Mouse (Mus musculus) myocyte (in vitro differentiated cells): ENCODE data around the gene Trappc4.

Source experiments
- CEBPB ChIP-seq: IDR thresholded peaks from 2 replicates; pipeline ENCODE4 v1.6.1; 2011; ENCODE audit warnings: mild to moderate bottlenecking, moderate library complexity; ENCODE audit not compliant: poor library complexity, insufficient read depth, severe bottlenecking
- E2F4 ChIP-seq: IDR thresholded peaks from one replicate; pipeline ENCODE4 v1.6.1; 2011; ENCODE audit warnings: mild to moderate bottlenecking, control low read depth, moderate library complexity; ENCODE audit not compliant: insufficient read depth
- MAX ChIP-seq: IDR thresholded peaks from one replicate; pipeline ENCODE4 v1.6.1; 2011; ENCODE audit warnings: low read depth, mild to moderate bottlenecking, control low read depth
- POLR2A ChIP-seq: IDR thresholded peaks from one replicate; pipeline ENCODE4 v1.6.1; 2011; ENCODE audit warnings: low read depth, mild to moderate bottlenecking, control low read depth, moderate library complexity; ENCODE audit not compliant: insufficient read length
- POLR2AphosphoS2 ChIP-seq: IDR thresholded peaks from one replicate; pipeline ENCODE4 v1.6.1; 2011; ENCODE audit warnings: low read depth, control low read depth; ENCODE audit not compliant: insufficient read length
- REST ChIP-seq: IDR thresholded peaks from one replicate; pipeline ENCODE4 v1.6.1; 2011; ENCODE audit warnings: mild to moderate bottlenecking, control low read depth, moderate library complexity; ENCODE audit not compliant: insufficient read depth, insufficient read length
- TCF12 ChIP-seq: IDR thresholded peaks from one replicate; pipeline ENCODE4 v1.6.1; 2011; ENCODE audit warnings: mild to moderate bottlenecking, control low read depth; ENCODE audit not compliant: poor library complexity, insufficient read depth, severe bottlenecking
- USF1 ChIP-seq: IDR thresholded peaks from one replicate; pipeline ENCODE4 v1.6.1; 2011; ENCODE audit warnings: low read depth, mild to moderate bottlenecking, control low read depth, moderate library complexity

DNA sequence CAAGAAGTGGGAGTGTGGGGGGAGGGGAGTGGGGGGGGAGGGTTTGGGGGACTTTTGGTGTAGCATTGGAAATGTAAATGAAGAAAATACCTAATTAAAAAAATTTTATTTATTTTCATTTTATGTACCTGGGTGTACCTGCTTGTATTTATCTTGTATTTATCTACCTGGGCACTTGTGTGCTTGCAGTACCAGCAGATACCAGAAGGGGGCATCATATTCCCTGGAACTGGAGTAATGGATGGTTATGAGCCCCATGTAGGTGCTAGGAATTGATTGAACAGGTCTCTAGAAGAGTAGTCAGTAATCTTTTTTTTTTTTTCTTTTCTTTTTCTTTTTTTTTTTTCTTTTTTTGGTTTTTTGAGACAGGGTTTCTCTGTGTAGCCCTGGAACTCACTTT is 43.0 kb upstream of the Trappc4 start:
- TF ChIP-seq POLR2A (no peak), POLR2AphosphoS2 (no peak), REST (no peak), TCF12 (no peak), USF1 (no peak), E2F4 (no peak), MAX (no peak), CEBPB (no peak)
